Comparison of ENCODE assay signal across 10 mouse cellular contexts in genomic region chr13:63555885-63556284, GRCm38 (mm10). TPM values are rescaled to one million over a fixed set of nuclear protein-coding genes. Genes with fewer than 3 reads are reported as not detected.
DNase-seq lines count a peak whose midpoint lies in the region; ATAC-seq lines count a peak whose summit lies in the region.
"Had no signal": no experiment of that assay in that cellular context is flagged by ENCODE, and none has a peak within 500 bp of the region (broad histone marks: within the 10 kb centered on the region; RNA-seq: fewer than 3 reads in every experiment).

No protein-coding gene starts in this region.

- H3K27ac ChIP-seq in hindbrain, embryonic 13.5 days = peak overlapping the region; percentile 79
- peak overlapping the region; percentile 86 for H3K27ac ChIP-seq in midbrain, embryonic 12.5 days (replicated peaks)
- no peak overlapping the region for H3K27ac ChIP-seq in liver, embryonic 11.5 days (ENCODE audit: low read depth, low read length)

- peak; percentile 56 for ATAC-seq in CD4-positive, CD25-positive, alpha-beta regulatory T cell, adult 4 months
- ATAC-seq in hindbrain, embryonic 13.5 days (ENCODE audit: low FRiP score) = no peak
- ATAC-seq in midbrain, embryonic 12.5 days (ENCODE audit: low FRiP score, low read depth) = no peak
- ATAC-seq in liver, embryonic 11.5 days (replicated peaks; ENCODE audit: low FRiP score) = no peak

- DNase-seq in CD4-positive, CD25-positive, alpha-beta regulatory T cell, adult 2 months (ENCODE audit: low read depth, low spot score) = peak; percentile 33
- no peak for DNase-seq in layer of hippocampus, adult 8-10 months (ENCODE audit: low spot score in 2 of 2)
- no peak for DNase-seq in layer of hippocampus, adult 9-11 months
- no peak for DNase-seq in liver, embryonic 11.5 days (ENCODE audit: low spot score)
- DNase-seq: gastrocnemius, postnatal 25 days; layer of hippocampus, postnatal 36 days; lung, adult 18-20 months had no signal

- H3K4me1 ChIP-seq in hindbrain, embryonic 13.5 days (replicated peaks) = peaks cover 98% of the 10 kb centered on the region
- H3K4me1 ChIP-seq in midbrain, embryonic 12.5 days = peaks cover 99% of the 10 kb centered on the region
- peaks cover 52% of the 10 kb centered on the region for H3K4me1 ChIP-seq in liver, embryonic 11.5 days (replicated peaks; ENCODE audit: control insufficient read depth, insufficient read depth, low read length)

- no peaks in the 10 kb centered on the region for H3K27me3 ChIP-seq in hindbrain, embryonic 13.5 days
- peaks cover 25% of the 10 kb centered on the region for H3K27me3 ChIP-seq in midbrain, embryonic 12.5 days
- no peaks in the 10 kb centered on the region for H3K27me3 ChIP-seq in liver, embryonic 11.5 days (replicated peaks; ENCODE audit: control insufficient read depth, insufficient read depth, low read length)

- H3K4me2 ChIP-seq in hindbrain, embryonic 13.5 days = peak overlapping the region; percentile 97
- peak overlapping the region; percentile 40 for H3K4me2 ChIP-seq in midbrain, embryonic 12.5 days (replicated peaks)
- H3K4me2 ChIP-seq in liver, embryonic 11.5 days = no peak overlapping the region

- H3K9ac ChIP-seq in hindbrain, embryonic 13.5 days = 0 out of 2 replicates have a peak overlapping the region, but pooled peaks have one; percentile 29
- H3K9ac ChIP-seq in midbrain, embryonic 12.5 days (replicated peaks) = no peak overlapping the region
- H3K9ac ChIP-seq in liver, embryonic 11.5 days (ENCODE audit: low read depth, low read length) = no peak overlapping the region

- 0 out of 2 replicates have a peak overlapping the region, but pooled peaks have one; percentile 6 for H3K4me3 ChIP-seq in hindbrain, embryonic 13.5 days
- peak overlapping the region; percentile 9; the same call in 1 of the 2 replicates for H3K4me3 ChIP-seq in midbrain, embryonic 12.5 days
- H3K4me3 ChIP-seq in liver, embryonic 11.5 days (ENCODE audit: low read depth, low read length) = no peak overlapping the region

- WGBS in hindbrain, embryonic 13.5 days = 27% methylated on average over 5 of the region's 5 CpGs
- WGBS in midbrain, embryonic 12.5 days = 26% methylated on average over 5 of the region's 5 CpGs
- WGBS in liver, embryonic 11.5 days = 40% methylated on average over 5 of the region's 5 CpGs

- H3K9me3 ChIP-seq in hindbrain, embryonic 13.5 days = no peaks in the 10 kb centered on the region
- no peaks in the 10 kb centered on the region for H3K9me3 ChIP-seq in midbrain, embryonic 12.5 days
- H3K9me3 ChIP-seq in liver, embryonic 11.5 days (ENCODE audit: control insufficient read depth, low read length) = no peaks in the 10 kb centered on the region

- H3K36me3 ChIP-seq in hindbrain, embryonic 13.5 days = 0 out of 2 replicates have a peak, but pooled peaks cover 2% of the 10 kb centered on the region
- H3K36me3 ChIP-seq in midbrain, embryonic 12.5 days = no peaks in the 10 kb centered on the region
- H3K36me3 ChIP-seq in liver, embryonic 11.5 days (ENCODE audit: control insufficient read depth, insufficient read depth, low read length) = peaks cover 2% of the 10 kb centered on the region; the same call in 1 of the 2 replicates

RNA-seq across cellular contexts. Expression of gene Ptch1, which starts 17.5 kb away (rescaled TPM):
- 10 to 100 TPM; 13.6 to 15.9 TPM for polyA plus RNA-seq in CD4-positive, CD25-positive, alpha-beta regulatory T cell, adult 4 months (2017; shearing (Covaris generic))
- 18.0 and 19.2 TPM in 2 replicates for polyA plus RNA-seq in hindbrain, embryonic 13.5 days (2015; fragmentation: Nextera tagmentation; extraction: Ambion mirVana)
- 18.6 and 24.5 TPM in 2 replicates for polyA plus RNA-seq in midbrain, embryonic 12.5 days (2016; fragmentation: Nextera tagmentation; extraction: Ambion mirVana)
- 10 to 100 TPM; 43.2 to 67.4 (median 50.6) TPM for total RNA-seq in layer of hippocampus, adult 8-10 months (2022)
- polyA plus RNA-seq in liver, embryonic 11.5 days (2014; fragmentation: Nextera tagmentation; extraction: Ambion mirVana) = 14.0 and 15.0 TPM in 2 replicates

RNA-seq across cellular contexts. Expression of gene Fancc, which starts 58.8 kb away (rescaled TPM):
- polyA plus RNA-seq in CD4-positive, CD25-positive, alpha-beta regulatory T cell, adult 4 months (2017; shearing (Covaris generic)) = 10 to 100 TPM; 21.9 to 23.4 TPM
- polyA plus RNA-seq in hindbrain, embryonic 13.5 days (2015; fragmentation: Nextera tagmentation; extraction: Ambion mirVana) = 15.7 and 16.3 TPM in 2 replicates
- 23.5 and 24.8 TPM in 2 replicates for polyA plus RNA-seq in midbrain, embryonic 12.5 days (2016; fragmentation: Nextera tagmentation; extraction: Ambion mirVana)
- 10 to 100 TPM in 1 of 4 experiments, 1 to 10 TPM in 3; 6.8 to 10.5 (median 8.4) TPM for total RNA-seq in layer of hippocampus, adult 8-10 months (2022)
- 16.0 and 18.9 TPM in 2 replicates for polyA plus RNA-seq in liver, embryonic 11.5 days (2014; fragmentation: Nextera tagmentation; extraction: Ambion mirVana)
